Mouse (Mus musculus): ENCODE data around the gene Gmfb. TPM values are rescaled to one million over a fixed set of nuclear protein-coding genes. Genes with fewer than 3 reads are reported as not detected.

The Gmfb gene
- polyA plus RNA-seq, 1 experiment, result 17.2 TPM

GRCm38 (mm10) chr14:46807927-46808326 lies 14.1 kb downstream of the Gmfb start:
- Histone ChIP-seq H3K4me3 (no peak overlapping the region), H3K36me3 (ENCODE audit: control insufficient read depth, insufficient read depth) (peaks cover 50% of the 10 kb centered on the region), H3ac (ENCODE audit: control insufficient read depth, insufficient read length) (no peak overlapping the region)

DNA sequence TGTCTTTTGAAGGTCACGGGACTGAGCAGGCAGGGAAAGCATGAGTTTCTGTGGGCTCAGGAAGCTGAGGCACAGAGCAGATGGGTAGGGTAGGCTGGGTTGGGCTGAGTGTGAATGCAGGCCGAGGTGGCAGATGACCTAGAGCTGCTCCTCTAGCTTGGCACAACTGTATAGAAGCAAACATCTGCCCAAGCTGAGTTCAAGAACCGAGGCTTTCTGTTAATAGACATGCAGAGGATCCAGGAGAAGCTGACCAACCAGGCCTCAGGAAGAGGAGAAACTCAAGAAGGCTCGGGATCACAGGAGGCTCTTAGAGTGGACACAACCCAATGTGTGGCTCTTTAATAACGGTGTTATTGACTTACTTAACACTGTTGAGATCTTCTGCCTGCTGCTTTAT lies 15.9 kb downstream of the Gmfb start:
- H3K4me3 ChIP-seq, result no peak overlapping the region
- H3ac ChIP-seq (ENCODE audit: control insufficient read depth, insufficient read length), result no peak overlapping the region
- H3K79me2 ChIP-seq (ENCODE audit: control insufficient read depth, insufficient read depth), result no peaks in the 10 kb centered on the region
- H3K4me2 ChIP-seq (ENCODE audit: low read depth), result no peak overlapping the region
- H3K27me3 ChIP-seq (ENCODE audit: control insufficient read depth, insufficient read depth, insufficient read length), result no peaks in the 10 kb centered on the region
- peaks cover 33% of the 10 kb centered on the region for H3K36me3 ChIP-seq (ENCODE audit: control insufficient read depth, insufficient read depth)
- TF ChIP-seq E2F4 (IDR thresholded peaks at IDR 0.05; ENCODE audit: insufficient read depth), result no peak
- no peak for TF ChIP-seq MYOD1 (IDR thresholded peaks at IDR 0.05; ENCODE audit: control insufficient read depth in 1 of 3, insufficient read length in 2 of 3, low read depth in 2 of 3)
- no peak for TF ChIP-seq SRF (IDR thresholded peaks at IDR 0.05; ENCODE audit: control insufficient read depth, insufficient read length, low read depth)
- TF ChIP-seq MYOG (IDR thresholded peaks at IDR 0.05; ENCODE audit: control insufficient read depth in 1 of 3, insufficient read depth in 1 of 3, insufficient read length in 2 of 3, low read depth in 2 of 3), result no peak
- no peak for TF ChIP-seq TCF12 (IDR thresholded peaks at IDR 0.05; ENCODE audit: insufficient read depth, poor library complexity, severe bottlenecking)
- no peak for TF ChIP-seq POLR2AphosphoS2 (IDR thresholded peaks at IDR 0.05; ENCODE audit: insufficient read length, low read depth)
- no peak for TF ChIP-seq USF1 (IDR thresholded peaks at IDR 0.05; ENCODE audit: low read depth)
- TF ChIP-seq CEBPB (IDR thresholded peaks at IDR 0.05; ENCODE audit: insufficient read depth, poor library complexity, severe bottlenecking), result no peak
- no peak for TF ChIP-seq TCF3 (IDR thresholded peaks at IDR 0.05; ENCODE audit: insufficient read length, low read depth)
- no peak for TF ChIP-seq MAX (IDR thresholded peaks at IDR 0.05; ENCODE audit: low read depth)
- no peak for TF ChIP-seq POLR2A (IDR thresholded peaks at IDR 0.05; ENCODE audit: insufficient read length, low read depth)
- TF ChIP-seq REST (IDR thresholded peaks at IDR 0.05; ENCODE audit: insufficient read depth, insufficient read length), result no peak

More at GRCm38 (mm10) chr14:46807927-46808326, 14.1 kb downstream of the Gmfb start:
- Histone ChIP-seq H3K79me2 (ENCODE audit: control insufficient read depth, insufficient read depth) (no peaks in the 10 kb centered on the region), H3K4me2 (ENCODE audit: low read depth) (no peak overlapping the region), H3K27me3 (ENCODE audit: control insufficient read depth, insufficient read depth, insufficient read length) (no peaks in the 10 kb centered on the region)
- TF ChIP-seq CEBPB (IDR thresholded peaks at IDR 0.05; ENCODE audit: insufficient read depth, poor library complexity, severe bottlenecking) (no peak), SRF (IDR thresholded peaks at IDR 0.05; ENCODE audit: control insufficient read depth, insufficient read length, low read depth) (no peak)

- no peak overlapping the region for H3K4me2 ChIP-seq (ENCODE audit: low read depth)
- H3K79me2 ChIP-seq (ENCODE audit: control insufficient read depth, insufficient read depth), result no peaks in the 10 kb centered on the region
- TF ChIP-seq E2F4 (IDR thresholded peaks at IDR 0.05; ENCODE audit: insufficient read depth), result no peak
- TF ChIP-seq TCF3 (IDR thresholded peaks at IDR 0.05; ENCODE audit: insufficient read length, low read depth), result no peak
- no peak for TF ChIP-seq MAX (IDR thresholded peaks at IDR 0.05; ENCODE audit: low read depth)
- no peak for TF ChIP-seq REST (IDR thresholded peaks at IDR 0.05; ENCODE audit: insufficient read depth, insufficient read length)
- no peak for TF ChIP-seq MYOD1 (IDR thresholded peaks at IDR 0.05; ENCODE audit: control insufficient read depth in 1 of 3, insufficient read length in 2 of 3, low read depth in 2 of 3)
- no peak for TF ChIP-seq CEBPB (IDR thresholded peaks at IDR 0.05; ENCODE audit: insufficient read depth, poor library complexity, severe bottlenecking)
- TF ChIP-seq POLR2AphosphoS2 (IDR thresholded peaks at IDR 0.05; ENCODE audit: insufficient read length, low read depth), result no peak
- no peak for TF ChIP-seq SRF (IDR thresholded peaks at IDR 0.05; ENCODE audit: control insufficient read depth, insufficient read length, low read depth)
- no peak for TF ChIP-seq TCF12 (IDR thresholded peaks at IDR 0.05; ENCODE audit: insufficient read depth, poor library complexity, severe bottlenecking)
- no peak for TF ChIP-seq POLR2A (IDR thresholded peaks at IDR 0.05; ENCODE audit: insufficient read length, low read depth)
- no peak for TF ChIP-seq USF1 (IDR thresholded peaks at IDR 0.05; ENCODE audit: low read depth)
- TF ChIP-seq MYOG (IDR thresholded peaks at IDR 0.05; ENCODE audit: control insufficient read depth in 1 of 3, insufficient read depth in 1 of 3, insufficient read length in 2 of 3, low read depth in 2 of 3), result no peak
- peaks cover 23% of the 10 kb centered on the region for H3K36me3 ChIP-seq (ENCODE audit: control insufficient read depth, insufficient read depth)
- no peaks in the 10 kb centered on the region for H3K27me3 ChIP-seq (ENCODE audit: control insufficient read depth, insufficient read depth, insufficient read length)
- H3ac ChIP-seq (ENCODE audit: control insufficient read depth, insufficient read length), result no peak overlapping the region
- H3K4me3 ChIP-seq, result no peak overlapping the region
Measured at GRCm38 (mm10) chr14:46803791-46804190, 18.3 kb downstream of the Gmfb start.

DNA sequence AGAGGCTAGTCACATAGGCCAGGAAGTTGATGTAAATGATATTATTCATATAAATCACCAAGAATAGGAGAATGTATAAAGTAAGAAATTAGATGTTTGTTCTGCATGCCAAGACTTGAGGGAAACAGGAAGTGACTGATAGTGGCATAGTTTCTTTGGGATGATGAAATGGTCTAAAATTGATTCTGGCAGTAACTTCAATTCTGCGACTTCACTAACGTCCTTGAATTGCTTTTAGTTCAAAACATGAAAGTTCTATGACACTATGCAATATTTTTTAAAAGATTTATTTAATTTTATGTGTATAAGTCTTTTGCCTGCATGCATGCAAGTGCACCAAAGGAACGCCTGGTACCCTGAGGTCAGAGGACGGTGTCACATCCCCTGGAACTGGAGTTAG lies 18.8 kb downstream of the Gmfb start:
- Histone ChIP-seq H3ac (ENCODE audit: control insufficient read depth, insufficient read length) (no peak overlapping the region), H3K4me2 (ENCODE audit: low read depth) (no peak overlapping the region)

GRCm38 (mm10) chr14:46800684-46801345 lies 21.2 kb downstream of the Gmfb start:
- Histone ChIP-seq H3K4me3 (no peak overlapping the region), H3K36me3 (ENCODE audit: control insufficient read depth, insufficient read depth) (peaks cover 10% of the 10 kb centered on the region), H3K79me2 (ENCODE audit: control insufficient read depth, insufficient read depth) (no peaks in the 10 kb centered on the region), H3K4me2 (ENCODE audit: low read depth) (peak overlapping the region; percentile 32), H3K27me3 (ENCODE audit: control insufficient read depth, insufficient read depth, insufficient read length) (no peaks in the 10 kb centered on the region), H3ac (ENCODE audit: control insufficient read depth, insufficient read length) (no peak overlapping the region)
- TF ChIP-seq MAX (IDR thresholded peaks at IDR 0.05; ENCODE audit: low read depth), result no peak
- TF ChIP-seq CEBPB (IDR thresholded peaks at IDR 0.05; ENCODE audit: insufficient read depth, poor library complexity, severe bottlenecking), result no peak
- no peak for TF ChIP-seq SRF (IDR thresholded peaks at IDR 0.05; ENCODE audit: control insufficient read depth, insufficient read length, low read depth)
- no peak for TF ChIP-seq REST (IDR thresholded peaks at IDR 0.05; ENCODE audit: insufficient read depth, insufficient read length)
- TF ChIP-seq POLR2A (IDR thresholded peaks at IDR 0.05; ENCODE audit: insufficient read length, low read depth), result no peak
- no peak for TF ChIP-seq USF1 (IDR thresholded peaks at IDR 0.05; ENCODE audit: low read depth)
- TF ChIP-seq POLR2AphosphoS2 (IDR thresholded peaks at IDR 0.05; ENCODE audit: insufficient read length, low read depth), result no peak
- TF ChIP-seq E2F4 (IDR thresholded peaks at IDR 0.05; ENCODE audit: insufficient read depth), result no peak
- TF ChIP-seq TCF12 (IDR thresholded peaks at IDR 0.05; ENCODE audit: insufficient read depth, poor library complexity, severe bottlenecking), result no peak
- TF ChIP-seq MYOG (IDR thresholded peaks at IDR 0.05; ENCODE audit: control insufficient read depth in 1 of 3, insufficient read depth in 1 of 3, insufficient read length in 2 of 3, low read depth in 2 of 3), result no peak
- TF ChIP-seq TCF3 (IDR thresholded peaks at IDR 0.05; ENCODE audit: insufficient read length, low read depth), result no peak
- TF ChIP-seq MYOD1 (IDR thresholded peaks at IDR 0.05; ENCODE audit: control insufficient read depth in 1 of 3, insufficient read length in 2 of 3, low read depth in 2 of 3), result no peak

More for the DNA sequence above, 18.8 kb downstream of the Gmfb start:
- Histone ChIP-seq H3K79me2 (ENCODE audit: control insufficient read depth, insufficient read depth) (no peaks in the 10 kb centered on the region), H3K4me3 (no peak overlapping the region), H3K36me3 (ENCODE audit: control insufficient read depth, insufficient read depth) (peaks cover 18% of the 10 kb centered on the region), H3K27me3 (ENCODE audit: control insufficient read depth, insufficient read depth, insufficient read length) (no peaks in the 10 kb centered on the region)
- TF ChIP-seq E2F4 (IDR thresholded peaks at IDR 0.05; ENCODE audit: insufficient read depth), result no peak
- TF ChIP-seq USF1 (IDR thresholded peaks at IDR 0.05; ENCODE audit: low read depth), result no peak
- no peak for TF ChIP-seq POLR2AphosphoS2 (IDR thresholded peaks at IDR 0.05; ENCODE audit: insufficient read length, low read depth)
